Mouse (Mus musculus) thymus, adult 2 months (tissue): ENCODE measurements around the gene Lingo3. TPM values are rescaled to one million over a fixed set of nuclear protein-coding genes. Genes with fewer than 3 reads are reported as not detected.

Source experiments
- DNase-seq: peaks from one replicate; pipeline ENCODE4 v3.0.0; 2021
- H3K27ac ChIP-seq: fragments of 200-500 bp; 2 replicates; pipeline ENCODE4 v1.5.1; 2012; ENCODE audit warnings: low read length, control low read depth; ENCODE audit not compliant: control insufficient read depth, insufficient read depth
- H3K27me3 ChIP-seq: fragments of 200-500 bp; 2 replicates; pipeline ENCODE4 v1.6.1; 2012; ENCODE audit warnings: mild to moderate bottlenecking, low read length, moderate library complexity, mixed read lengths; ENCODE audit not compliant: control insufficient read depth, insufficient read depth
- H3K36me3 ChIP-seq: fragments of 200-500 bp; 2 replicates; pipeline ENCODE4 v1.6.1; 2012; ENCODE audit warnings: mild to moderate bottlenecking, low read length, moderate library complexity; ENCODE audit not compliant: control insufficient read depth, insufficient read depth
- H3K4me1 ChIP-seq: fragments of 200-500 bp; replicated peaks from 2 replicates; pipeline ENCODE4 v1.6.1; 2012; ENCODE audit warnings: low read length; ENCODE audit not compliant: control insufficient read depth, insufficient read depth
- H3K4me3 ChIP-seq: fragments of 200-500 bp; 2 replicates; pipeline ENCODE4 v1.5.1; 2012; ENCODE audit warnings: mild to moderate bottlenecking, low read length, control low read depth, moderate library complexity; ENCODE audit not compliant: control insufficient read depth, insufficient read depth
- CTCF ChIP-seq: fragments of 200-500 bp; IDR thresholded peaks from 2 replicates; pipeline ENCODE4 v1.5.1; 2012; ENCODE audit warnings: mild to moderate bottlenecking, control low read depth, low read length, moderate library complexity, borderline replicate concordance; ENCODE audit not compliant: control insufficient read depth, poor library complexity, insufficient read depth; ENCODE audit errors: extremely low read depth
- POLR2A ChIP-seq: fragments of 200-500 bp; IDR thresholded peaks from 2 replicates; pipeline ENCODE4 v1.6.1; 2012; ENCODE audit warnings: mild to moderate bottlenecking, low read length, control low read depth, moderate library complexity; ENCODE audit not compliant: control insufficient read depth, poor library complexity, insufficient read depth; ENCODE audit errors: extremely low read depth
- WGBS: fragments of 180-500 bp; shearing (Covaris S2); methylation state at CpG from one replicate; pipeline ENCODE4 v1.1.7; 2018; 5-methylcytosine and 5-hydroxymethylcytosine counted together
- polyA plus RNA-seq: library from polyadenylated mRNA; depleted of rRNA; stranded (reverse); fragments of >200 nt; gene quantifications from 2 replicates; pipeline ENCODE4 v1.2.3, GENCODE M21; 2012

The Lingo3 gene
- polyA plus RNA-seq, 1 experiment: 1.0 TPM

DNA sequence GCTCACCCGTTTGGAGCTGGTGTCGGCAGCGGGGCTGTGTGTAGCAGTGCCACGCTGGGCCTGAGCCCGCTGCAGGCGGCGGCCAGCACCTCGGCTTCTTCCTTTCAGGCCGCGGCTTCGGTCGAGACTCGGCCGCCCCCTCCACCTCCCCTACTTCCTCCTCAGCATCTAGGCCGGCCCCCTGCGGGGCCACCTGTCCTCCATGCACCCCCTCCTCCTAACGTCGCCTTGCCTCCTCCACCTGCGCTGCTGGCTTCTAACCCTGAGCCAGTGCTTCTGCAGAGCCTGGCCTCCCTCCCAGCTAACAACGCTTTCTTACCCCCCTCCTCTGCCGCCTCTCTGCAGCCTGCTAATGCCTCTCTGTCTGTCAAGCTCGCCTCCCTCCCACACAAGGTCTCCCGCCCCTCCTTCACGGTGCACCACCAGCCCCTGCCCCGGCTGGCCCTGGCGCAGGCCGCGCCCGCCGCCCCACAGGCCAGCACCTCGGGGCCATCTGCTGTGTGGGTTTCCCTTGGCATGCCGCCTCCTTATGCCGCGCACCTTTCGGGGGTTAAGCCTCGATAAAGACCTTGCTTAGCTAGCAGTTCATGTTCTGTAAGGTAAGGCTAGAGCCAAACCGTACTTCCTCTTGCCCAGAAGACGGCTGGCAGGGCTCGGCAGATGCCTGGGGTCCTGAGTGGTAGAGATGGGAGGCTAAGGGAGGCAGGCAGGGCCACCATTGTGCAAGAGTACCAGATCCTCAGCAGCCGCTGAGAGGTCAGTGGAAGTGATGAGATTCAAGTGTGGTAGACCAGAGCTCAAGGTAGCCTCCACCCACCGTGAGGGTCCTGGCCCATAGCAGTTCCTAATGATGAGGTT, 51.4 kb downstream of the Lingo3 start:
- H3K27ac ChIP-seq: peak overlapping the region; percentile 65
- H3K36me3 ChIP-seq: peaks cover 27% of the 10 kb centered on the region

DNA sequence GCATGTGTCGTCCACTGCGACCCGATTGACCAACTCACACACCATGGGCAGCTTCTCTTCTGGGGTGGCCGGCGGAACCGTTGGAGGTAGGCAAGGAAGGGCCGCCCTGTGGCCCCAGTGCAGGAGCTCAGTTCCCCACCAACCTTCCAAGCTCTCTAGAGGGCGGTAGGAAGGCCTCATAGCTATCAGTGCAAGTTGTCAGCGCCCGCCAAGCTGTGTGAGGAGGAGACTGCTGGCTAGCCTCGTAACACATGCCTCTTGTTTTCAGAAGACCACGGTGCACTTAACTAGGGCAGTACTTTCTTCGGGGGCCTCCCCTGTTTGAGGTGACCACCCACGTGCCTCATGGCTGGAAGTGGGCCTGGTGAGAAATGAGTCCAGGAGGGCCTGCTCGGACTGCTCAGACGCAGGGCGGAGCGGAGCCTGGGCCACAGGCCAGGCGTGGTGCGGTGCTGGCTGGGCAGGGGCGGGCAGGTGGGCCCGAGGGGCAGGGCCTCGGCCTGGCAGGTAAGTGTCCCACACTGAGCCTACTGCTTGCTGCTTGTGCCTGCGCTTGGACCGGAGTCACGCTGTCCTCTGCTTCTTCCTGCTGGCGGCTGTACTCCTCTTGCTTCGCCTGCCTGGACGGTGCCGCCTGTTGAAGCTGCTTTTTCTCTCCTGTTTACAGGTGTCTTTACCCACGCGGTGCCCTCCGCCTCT, 52.2 kb downstream of the Lingo3 start:
- Histone ChIP-seq H3K27ac (peak overlapping the region; percentile 65), H3K4me3 (peak overlapping the region; percentile 25), H3K36me3 (peaks cover 32% of the 10 kb centered on the region), H3K4me1 (peaks cover 32% of the 10 kb centered on the region), H3K27me3 (no peaks in the 10 kb centered on the region)
- no peak for TF ChIP-seq POLR2A
- TF ChIP-seq CTCF: no peak
- WGBS: 53% methylated on average over 33 of the region's 33 CpGs
- no peak for DNase-seq

More for the DNA sequence above, 51.4 kb downstream of the Lingo3 start:
- peak; percentile 72 for DNase-seq
- Histone ChIP-seq H3K27me3 (no peaks in the 10 kb centered on the region), H3K4me3 (peak overlapping the region; percentile 25), H3K4me1 (peaks cover 37% of the 10 kb centered on the region)
- 7% methylated on average over 41 of the region's 41 CpGs for WGBS
- TF ChIP-seq CTCF (no peak), POLR2A (no peak)

DNA sequence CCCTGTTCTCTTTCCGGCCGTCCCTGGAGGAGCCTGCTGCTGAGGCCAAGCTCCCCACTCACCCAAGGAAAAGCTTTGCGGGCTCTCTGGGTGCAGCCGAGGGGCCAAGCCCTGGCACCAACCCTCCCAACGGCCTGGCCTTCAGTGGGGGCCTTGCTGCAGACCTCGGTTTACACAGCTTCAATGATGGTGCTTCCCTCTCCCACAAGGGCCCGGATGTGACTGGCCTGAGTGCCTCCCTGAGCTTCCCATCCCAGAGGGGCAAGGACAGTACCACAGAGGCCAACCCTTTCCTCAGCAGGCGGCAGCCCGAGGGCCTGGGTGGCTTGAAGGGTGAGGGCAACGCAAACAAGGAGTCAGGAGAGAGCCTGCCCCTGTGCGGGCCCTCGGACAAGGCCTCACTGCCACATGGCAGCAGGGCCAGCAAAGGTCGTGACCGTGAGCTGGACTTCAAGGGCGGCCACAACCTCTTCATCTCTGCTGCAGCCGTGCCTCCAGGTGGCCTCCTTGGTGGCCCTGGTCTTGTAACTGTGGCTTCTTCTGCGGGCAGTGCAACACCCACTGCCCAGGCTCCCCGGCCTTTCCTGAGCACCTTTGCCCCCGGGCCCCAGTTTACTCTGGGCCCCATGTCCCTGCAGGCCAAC, 53.0 kb downstream of the Lingo3 start:
- no peak for TF ChIP-seq CTCF
- TF ChIP-seq POLR2A: no peak
- Histone ChIP-seq H3K36me3 (peaks cover 39% of the 10 kb centered on the region), H3K4me3 (no peak overlapping the region), H3K27ac (no peak overlapping the region), H3K27me3 (no peaks in the 10 kb centered on the region), H3K4me1 (peaks cover 28% of the 10 kb centered on the region)
- no peak for DNase-seq
- WGBS: 96% methylated on average over 19 of the region's 19 CpGs

DNA sequence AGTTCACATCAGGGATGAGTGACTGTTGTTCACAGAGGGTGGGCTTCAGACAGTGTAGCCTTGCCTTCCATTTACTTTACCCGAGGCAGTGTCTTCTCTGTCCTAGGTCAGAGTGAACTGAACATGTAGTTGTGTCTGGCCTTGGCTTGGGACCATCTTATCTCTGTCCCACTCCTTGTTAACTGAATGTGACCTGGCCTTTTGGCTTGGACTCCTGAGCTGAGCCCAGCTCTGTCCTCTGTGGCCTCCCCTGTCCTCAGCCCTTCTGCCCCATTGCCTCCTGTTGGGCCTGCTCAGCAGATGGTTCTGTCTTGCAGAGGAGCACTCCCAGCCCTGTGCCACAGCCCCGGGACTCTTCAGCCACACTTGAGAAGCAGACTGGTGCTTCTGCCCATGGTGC, 56.3 kb downstream of the Lingo3 start:
- Histone ChIP-seq H3K36me3 (peaks cover 69% of the 10 kb centered on the region), H3K27me3 (no peaks in the 10 kb centered on the region), H3K4me1 (peaks cover 15% of the 10 kb centered on the region), H3K27ac (no peak overlapping the region), H3K4me3 (no peak overlapping the region)
- no peak for TF ChIP-seq POLR2A
- 98% methylated on average over 2 of the region's 2 CpGs for WGBS
- no peak for DNase-seq

DNA sequence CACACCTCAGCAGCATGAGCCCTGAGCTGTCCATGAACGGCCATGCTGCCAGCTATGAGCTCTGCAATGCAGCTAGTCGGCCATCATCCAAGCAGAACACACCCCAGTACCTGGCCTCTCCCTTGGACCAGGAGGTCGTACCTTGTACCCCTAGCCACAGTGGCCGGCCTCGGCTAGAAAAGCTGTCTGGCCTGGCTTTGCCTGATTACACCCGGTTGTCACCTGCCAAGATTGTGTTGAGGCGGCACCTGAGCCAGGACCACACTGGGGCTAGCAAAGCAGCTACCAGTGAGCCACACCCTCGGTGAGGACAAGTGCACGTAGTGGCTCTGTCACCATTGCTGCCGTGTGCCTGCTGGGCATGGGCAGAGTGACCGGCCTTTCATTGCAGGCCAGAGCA, 57.9 kb downstream of the Lingo3 start:
- DNase-seq: no peak
- Histone ChIP-seq H3K4me3 (no peak overlapping the region), H3K4me1 (no peaks in the 10 kb centered on the region), H3K27ac (no peak overlapping the region), H3K36me3 (peaks cover 69% of the 10 kb centered on the region), H3K27me3 (no peaks in the 10 kb centered on the region)
- TF ChIP-seq CTCF: no peak
- TF ChIP-seq POLR2A: no peak
- WGBS: 97% methylated on average over 11 of the region's 11 CpGs

DNA sequence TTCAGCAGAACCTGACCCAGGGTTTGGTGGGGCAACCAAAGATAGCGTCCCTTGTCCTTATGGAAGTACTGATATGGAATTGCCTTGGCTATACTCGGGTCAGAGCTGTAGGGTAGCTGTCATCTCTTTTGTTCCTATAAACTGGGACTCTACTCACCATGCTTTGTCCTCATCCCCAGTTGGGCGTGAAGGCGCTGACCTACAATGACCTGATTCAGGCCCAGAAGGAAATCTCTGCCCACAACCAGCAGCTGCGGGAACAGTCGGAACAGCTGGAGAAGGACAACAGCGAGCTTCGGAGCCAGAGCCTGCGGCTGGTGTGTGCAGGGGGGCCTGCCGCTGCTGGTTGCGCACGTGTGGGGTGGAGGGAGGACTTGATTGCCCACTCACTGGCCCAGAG, 59.0 kb downstream of the Lingo3 start:
- no peak for DNase-seq
- WGBS: 97% methylated on average over 12 of the region's 12 CpGs
- TF ChIP-seq CTCF: no peak
- no peak for TF ChIP-seq POLR2A

More for the DNA sequence above, 59.0 kb downstream of the Lingo3 start:
- Histone ChIP-seq H3K36me3 (peaks cover 74% of the 10 kb centered on the region), H3K4me3 (no peak overlapping the region), H3K4me1 (no peaks in the 10 kb centered on the region), H3K27me3 (no peaks in the 10 kb centered on the region), H3K27ac (no peak overlapping the region)
